Mouse (Mus musculus): ENCODE measurements around the gene Tlr12. TPM values are rescaled to one million over a fixed set of nuclear protein-coding genes. Genes with fewer than 3 reads are reported as not detected.
"Not testable (repeated sequence)": the region's sequence is repeated elsewhere in the genome, so short reads cannot be mapped to it uniquely, and the experiment has no call there.

The Tlr12 gene
- under 1 TPM; 0.10 to 0.22 TPM for total RNA-seq (2021)

DNA sequence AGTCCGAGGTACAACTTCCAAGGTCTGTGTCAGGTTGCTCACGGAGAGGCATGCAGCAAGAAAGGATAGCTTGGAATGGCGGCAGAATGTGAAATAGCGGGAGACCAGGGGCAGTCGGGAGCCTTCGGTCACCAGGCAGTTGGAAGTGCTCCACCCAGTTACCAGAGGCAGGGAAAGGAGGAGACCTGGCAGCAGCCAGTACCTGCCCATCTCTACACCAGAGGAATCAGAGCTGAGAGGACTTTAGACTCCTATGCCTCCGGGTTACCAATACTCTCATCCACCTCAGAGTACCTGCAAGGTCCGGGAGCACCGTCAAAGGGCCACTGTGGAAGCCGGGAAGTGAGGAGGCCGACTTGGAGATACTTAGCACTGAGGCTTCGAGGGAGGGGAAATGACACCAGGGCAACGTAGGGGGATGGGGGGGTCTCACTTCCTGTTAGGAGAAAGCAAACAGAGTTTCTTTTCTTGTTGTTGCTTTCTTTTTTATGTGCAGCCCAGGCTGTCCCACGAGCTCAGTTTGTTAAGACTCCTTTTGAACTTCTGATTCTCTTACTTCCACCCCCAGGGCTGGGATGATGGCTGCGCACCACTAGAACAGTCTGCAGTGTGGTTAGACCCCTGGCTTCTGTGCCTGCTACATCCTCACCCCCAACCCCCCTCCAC, at the start of gene Tlr12:
Gene Tlr12, minus strand, starts transcription at position 374 of the 666 bp plus-strand sequence.
- intact Hi-C loops (cut with DNase I), result no loop called here
- DNase-seq, result no peak

DNA sequence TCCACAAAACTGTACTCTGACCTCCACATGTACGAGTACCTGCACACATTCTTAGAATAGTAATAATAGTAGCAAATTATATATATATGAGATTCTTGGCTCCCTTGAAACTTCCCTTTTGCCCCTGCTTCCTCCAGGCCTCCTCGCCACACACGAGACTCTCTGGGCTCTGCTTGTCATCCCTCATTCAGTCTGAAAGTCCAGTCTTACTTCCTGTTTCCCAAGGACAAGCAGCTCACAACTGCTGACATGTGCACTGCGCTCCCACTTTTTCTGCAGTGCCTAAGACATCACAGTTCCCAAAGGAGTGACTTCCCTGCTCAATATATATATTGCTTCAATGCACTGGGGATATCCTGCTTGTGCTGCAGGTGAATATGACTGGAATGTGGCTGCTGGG, 48.8 kb upstream of the Tlr12 start:
- DNase-seq; intact Hi-C loops (cut with DNase I): not testable (repeated sequence)

DNA sequence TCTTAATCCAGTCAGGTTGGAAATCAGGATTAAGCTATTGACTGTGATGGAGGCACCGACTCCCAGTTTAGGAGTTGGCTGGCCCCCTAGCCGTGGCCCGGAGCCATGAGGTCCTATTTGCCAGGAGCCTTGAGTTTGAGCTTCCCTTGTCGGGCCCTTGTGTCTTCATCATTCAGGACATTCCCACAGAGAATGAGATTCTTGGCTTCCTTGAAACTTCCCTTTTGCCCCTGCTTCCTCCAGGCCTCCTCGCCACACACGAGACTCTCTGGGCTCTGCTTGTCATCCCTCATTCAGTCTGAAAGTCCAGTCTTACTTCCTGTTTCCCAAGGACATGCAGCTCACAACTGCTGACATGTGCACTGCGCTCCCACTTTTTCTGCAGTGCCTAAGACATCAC, 47.9 kb upstream of the Tlr12 start:
- peak; percentile 5 to 25 for DNase-seq
- intact Hi-C loops (cut with DNase I), result not testable (repeated sequence)

DNA sequence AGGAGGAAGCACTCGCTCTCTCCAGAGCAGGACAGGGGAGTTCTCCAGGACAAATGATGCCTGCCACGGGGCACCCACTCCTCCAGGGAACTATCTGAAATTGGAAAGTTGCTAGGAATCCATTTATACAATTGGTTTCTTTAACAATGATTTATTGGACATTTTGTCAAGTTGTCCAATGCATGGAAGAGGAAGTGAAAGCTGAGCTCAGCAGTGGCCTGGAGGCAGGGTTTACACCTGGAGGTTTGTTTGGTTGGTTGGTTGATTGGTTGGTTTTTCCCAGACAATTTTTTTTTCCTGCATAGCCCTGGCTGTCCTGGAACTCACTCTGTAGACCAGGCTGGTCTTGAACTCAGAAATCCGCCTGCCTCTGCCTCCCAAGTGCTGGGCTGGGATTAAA, 45.6 kb upstream of the Tlr12 start:
- no peak for DNase-seq
- intact Hi-C loops (cut with DNase I), result no loop called here

DNA sequence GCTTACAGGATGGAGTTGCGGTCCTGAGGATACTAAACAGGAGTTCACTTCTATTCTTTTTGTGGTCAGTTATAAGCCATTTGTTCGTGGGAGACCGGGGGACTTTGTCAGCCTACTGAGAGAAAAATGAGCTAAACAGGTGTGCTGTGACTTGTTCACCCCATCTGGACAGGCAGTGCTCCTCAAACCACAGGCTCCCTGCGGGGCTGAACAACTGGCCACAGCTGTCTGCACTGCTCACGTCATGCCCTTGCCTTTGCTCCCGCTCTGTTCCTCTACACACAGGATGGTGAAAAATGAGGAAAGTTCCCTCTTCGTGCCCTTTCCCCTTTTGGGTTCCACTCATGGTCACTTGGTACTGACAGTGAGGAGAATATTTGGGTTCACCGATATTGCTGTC, 42.6 kb upstream of the Tlr12 start:
- intact Hi-C loops (cut with DNase I), result no loop called here
- DNase-seq, result no peak

DNA sequence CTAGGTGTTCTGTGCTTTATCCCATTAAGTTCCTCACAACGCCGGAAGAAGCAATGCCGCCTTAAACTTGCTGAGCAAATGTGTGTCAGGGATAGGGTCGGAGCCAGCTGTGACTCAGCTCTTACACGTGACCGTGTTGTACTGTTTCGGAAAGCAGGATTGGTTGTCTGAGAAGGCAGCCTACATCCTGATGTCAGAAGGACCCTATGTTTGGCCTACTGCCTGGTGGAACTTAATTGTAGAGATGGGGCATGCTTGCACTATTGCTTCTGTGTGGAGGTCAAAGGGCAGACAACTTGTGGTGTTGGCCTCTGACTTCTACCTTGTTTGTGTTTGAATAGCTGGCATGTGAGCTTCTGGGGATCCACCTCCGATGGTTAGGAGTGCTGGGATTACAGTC, 41.8 kb upstream of the Tlr12 start:
- DNase-seq, result no peak
- intact Hi-C loops (cut with DNase I), result no loop called here

DNA sequence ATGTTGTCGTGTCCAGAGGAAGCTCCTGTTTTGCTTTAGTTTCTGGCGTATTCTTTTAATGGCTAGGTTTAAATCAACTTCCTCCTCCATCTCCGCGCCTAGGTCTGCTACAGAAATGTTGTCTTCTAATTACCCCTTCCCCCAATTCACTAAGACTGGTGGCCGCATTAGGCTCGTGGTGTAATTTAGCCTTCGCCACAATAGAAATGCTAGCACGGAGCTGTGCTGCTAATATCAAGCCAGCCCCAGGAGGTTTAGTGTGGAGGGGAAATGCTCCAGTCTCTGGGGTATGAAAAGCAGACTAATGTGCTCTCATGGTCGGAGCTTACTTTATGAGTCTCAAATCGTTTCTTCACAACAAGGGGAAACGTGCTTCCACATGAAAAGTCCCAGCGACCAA, 37.0 kb upstream of the Tlr12 start:
- intact Hi-C loops (cut with DNase I), result no loop called here
- peak in 1 of 2 experiments; percentile 16 for DNase-seq

DNA sequence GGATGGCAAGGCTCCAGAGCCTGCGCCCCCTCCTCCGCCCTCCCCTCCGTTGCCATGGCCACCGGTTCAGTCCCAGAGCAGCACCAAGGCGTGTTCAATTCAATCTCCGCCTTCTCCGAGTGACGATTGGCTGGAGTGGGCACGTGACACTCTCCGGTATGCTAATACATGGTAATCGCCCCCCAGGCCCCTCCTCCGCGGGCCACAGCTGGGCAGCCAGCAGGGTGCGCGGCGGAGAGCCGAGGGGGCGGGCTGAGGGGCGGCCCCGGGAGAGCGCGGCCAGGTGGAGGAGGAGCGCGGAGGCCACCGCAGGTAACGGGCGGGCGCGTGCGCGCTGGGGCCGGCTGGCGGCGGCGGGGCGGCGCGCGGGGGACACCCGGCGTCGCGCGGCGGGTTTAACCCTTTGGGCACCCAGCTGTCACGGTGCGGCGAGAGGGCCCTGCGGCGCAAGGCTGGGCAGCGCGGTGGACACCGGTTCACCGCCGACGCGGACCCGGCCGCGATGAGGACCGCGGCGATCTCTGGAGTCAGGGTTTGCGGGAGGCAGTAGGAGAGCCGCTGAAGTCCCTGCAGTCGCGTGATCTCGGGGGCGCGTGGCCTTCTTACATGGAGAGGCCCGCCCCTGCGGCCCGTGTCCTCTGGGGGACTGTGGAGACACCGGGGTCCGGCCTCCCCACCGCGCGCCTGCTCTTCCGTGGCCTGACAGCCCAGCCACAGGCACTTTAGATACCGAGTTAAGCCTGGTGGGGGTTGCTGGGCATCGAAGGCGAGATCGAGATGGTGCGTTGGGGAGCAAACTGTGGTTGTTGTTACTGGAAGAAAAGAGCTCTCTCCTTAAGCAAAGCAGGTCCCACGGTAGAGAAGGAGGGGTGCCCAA, 36.3 kb upstream of the Tlr12 start, which contains the start of gene Phc2:
Gene Phc2, plus strand, starts transcription at position 198 of the 877 bp plus-strand sequence.
- peak; percentile 91 to 93 for DNase-seq
- intact Hi-C loops (cut with DNase I), result no loop called here

DNA sequence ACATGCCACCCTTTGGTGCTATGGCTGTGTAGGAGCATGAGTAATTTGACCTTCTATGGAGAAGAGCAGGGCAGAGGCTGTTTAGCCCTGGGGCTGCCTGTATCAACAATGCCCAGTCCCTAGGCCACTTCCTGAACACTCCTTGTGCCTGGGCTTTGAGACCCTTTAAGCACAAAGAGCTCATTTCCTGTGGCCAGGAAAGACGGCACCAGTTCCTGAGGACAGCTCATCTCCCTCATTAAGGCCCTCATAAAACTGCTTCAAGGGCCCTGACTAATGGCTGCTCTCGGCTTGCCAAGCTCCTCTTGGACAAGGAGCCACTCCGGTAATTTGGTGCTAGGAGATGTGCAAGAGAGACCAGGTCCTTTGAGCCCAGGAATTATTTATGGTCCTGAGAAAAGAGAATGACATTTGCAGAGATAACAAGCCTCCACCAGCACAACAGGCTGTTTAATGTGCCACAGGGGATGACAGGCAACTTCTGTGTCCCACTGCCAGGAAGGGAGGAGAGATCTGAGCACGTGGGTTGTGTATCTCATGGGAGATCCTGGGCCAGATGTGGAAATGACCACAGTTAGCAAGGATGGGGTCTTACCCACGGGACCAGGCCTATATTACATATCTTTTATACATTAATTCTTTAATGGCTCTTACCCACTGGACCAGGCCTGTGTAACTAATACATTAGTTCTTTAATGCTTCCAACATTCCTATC, 34.3 kb upstream of the Tlr12 start:
- no peak for DNase-seq
- intact Hi-C loops (cut with DNase I), result no loop called here

DNA sequence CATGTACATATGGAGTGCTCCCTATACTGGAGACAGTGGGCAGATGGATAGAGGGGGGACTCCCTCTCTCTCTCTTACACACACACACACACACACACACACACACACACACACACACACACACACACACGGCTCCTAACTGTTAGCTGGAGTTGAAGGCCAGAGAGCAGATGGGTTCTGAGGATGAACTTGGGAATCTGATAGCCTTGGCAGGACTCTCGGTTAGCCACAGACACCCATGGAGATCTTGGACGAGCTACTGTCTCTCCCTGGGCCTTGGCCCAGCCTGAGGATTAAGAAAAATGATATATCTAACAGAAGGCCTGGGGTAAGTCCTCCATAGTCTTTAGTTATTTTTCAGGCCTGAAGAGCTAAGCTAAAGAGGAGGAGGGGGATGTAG, 33.1 kb upstream of the Tlr12 start:
- no peak for DNase-seq
- intact Hi-C loops (cut with DNase I), result no loop called here

DNA sequence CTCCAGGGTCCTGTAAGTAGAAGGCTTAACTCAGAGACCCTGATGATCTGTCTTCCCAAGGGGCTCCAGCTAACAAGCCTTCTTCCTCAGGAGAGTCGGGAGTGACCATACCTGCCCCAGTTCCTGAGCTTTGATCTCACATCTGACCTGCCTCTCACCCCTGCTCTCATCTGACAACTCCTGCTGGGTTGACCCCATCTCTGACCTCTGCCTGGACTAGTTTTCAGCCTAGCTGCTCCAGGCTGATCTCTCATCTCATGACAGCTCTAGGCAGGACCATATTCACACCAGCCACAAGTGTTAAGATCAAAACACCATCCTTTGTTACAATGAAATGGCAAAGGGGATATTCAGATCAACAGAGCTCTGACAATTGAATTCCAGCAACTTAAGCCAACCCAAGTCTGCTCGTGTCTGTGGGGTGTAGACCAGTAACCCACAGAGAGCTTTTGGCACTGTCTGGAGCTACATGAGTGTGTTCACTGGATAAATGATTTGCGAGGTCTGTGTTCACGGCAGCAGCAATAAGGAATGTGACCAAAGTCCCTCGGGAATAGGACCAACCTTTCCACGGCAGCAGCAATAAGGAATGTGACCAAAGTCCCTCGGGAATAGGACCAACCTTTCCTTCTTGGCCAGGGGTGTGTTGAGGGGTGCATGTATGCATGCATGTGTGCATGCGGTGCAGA, 30.3 kb upstream of the Tlr12 start:
- DNase-seq, result no peak
- intact Hi-C loops (cut with DNase I), result no loop called here

DNA sequence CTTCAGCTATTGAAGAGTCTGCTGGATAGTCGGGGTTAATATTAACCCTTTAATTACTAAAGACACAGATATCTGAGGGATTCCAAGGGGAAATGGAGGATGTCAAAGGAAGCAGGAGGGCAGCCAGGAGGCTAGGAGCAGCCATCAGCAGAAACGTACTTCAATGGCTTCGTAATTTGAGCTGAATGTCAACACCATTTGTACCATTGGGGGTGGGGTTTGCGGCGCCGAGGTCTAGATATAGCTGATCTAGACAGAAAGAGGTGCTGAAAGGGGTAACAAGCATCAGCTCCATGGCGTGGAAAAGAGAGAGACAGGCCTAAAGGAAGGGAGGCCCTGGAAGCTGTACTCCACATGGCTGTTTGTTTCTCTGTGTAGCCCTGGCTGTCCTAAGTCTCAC, 28.3 kb upstream of the Tlr12 start:
- intact Hi-C loops (cut with DNase I), result no loop called here
- no peak for DNase-seq

DNA sequence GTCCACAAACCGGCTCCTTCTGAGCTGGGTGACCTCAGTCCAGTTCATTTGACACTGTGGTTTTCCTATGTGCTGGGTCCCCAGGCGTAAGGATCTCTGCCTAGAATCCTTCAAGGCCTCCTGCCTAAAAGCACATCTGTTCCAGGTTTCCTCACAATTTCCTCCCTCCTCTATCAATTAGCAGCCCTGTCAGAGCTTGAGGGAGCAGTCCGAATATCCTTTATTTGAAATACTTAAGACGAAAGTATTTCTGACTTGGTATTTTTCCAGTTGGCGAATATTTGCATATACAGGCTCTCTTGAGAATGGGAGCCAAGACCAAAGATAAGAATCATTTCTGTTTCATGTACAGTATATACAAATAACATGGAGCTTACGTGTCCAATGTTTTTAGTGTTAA, 27.5 kb upstream of the Tlr12 start:
- no peak for DNase-seq
- intact Hi-C loops (cut with DNase I), result no loop called here

DNA sequence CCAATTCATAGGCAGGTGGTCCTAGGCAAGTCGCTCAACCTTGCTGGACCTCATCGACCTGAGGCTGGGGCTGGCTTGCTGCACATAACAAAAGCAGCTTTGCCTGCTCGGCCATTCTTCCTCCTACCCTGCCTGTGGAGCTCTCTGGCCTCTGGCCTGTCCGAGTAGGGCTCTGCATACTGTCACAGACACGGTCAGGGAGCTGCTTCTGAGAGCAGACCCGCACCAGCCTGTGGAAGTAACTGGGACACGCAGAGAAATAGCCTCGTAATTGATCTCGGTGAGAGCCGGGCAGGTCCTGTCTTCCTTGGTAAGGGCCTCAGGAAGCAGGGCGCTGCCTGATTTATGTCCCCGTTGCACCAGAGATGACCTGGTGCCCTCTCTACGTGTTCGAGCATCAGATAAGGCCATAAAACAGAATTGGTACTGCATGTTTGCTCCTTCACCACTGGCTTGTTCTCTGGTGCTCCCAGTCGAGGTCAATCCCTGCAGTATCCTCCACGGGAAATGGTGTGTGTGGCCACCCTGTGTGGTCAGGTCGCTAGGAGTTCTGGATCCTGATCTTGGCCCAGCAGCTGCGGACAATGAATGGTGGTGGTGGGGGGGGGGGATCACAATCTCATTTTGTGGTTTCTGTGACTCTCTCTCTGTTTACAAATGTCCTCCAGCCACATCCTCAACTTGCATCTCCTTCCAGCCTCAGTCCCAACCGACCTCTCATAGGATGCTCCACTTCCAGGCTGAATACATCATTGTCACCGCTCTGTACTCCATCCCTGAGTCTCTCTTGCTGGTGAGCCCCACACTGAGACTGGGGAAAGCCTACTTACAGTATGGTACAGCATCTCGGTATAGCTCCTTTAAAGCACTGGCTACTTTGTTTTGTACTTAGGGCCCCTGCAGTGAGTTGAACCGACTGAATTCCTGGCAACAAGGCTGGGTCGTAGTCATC, 23.6 kb upstream of the Tlr12 start:
- DNase-seq, result no peak
- intact Hi-C loops (cut with DNase I), result no loop called here

DNA sequence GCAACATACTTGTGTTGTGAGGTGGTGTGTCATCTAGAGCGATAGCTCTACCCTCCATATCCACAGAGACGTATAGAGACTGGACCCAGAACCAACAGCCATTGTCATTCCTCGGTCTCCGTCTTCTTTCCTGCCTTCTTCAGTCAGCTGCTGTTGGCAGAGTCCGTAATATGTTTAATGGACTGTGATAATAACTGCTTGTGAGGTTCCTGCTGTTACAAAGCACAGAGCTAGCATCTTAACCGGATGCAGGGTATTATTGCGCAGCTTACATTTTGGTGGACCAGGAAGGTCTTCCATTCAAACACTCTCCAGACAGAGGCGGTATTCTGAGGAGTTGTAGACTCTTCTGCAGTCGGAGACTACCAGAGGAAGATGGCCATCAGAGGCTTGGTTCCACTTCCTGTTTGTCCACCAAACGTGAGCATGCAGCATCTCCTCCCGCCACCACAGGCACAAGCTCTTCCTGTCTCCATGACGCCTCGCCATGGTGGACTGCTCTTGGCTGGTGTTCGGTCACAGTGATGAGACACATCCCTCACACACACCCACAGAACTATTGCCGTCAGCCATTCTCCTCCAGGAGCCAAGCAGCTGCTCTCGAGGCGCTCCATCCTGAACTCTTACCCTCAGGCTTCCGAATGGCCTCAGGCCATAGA, 20.0 kb upstream of the Tlr12 start:
- intact Hi-C loops (cut with DNase I), result no loop called here

DNA sequence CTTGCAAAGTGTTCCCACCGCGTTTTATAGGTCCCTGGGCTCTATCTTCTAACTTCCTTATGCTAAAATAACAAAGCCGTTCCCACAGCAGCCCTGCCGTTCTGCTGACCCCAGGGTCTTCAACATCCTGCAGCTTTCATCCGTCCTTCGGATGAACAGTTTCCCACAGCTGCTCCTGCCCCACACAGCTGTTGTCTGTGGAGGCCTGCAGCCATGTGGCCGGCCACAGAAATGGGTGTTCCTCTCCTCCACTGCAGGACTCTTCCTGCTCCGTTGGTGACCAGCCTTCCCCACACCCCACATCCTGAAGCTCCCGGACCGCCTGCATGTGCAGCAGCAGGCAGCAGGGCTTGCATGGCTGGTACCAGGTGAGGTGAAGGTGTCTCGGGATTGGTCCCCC, 18.8 kb upstream of the Tlr12 start:
- intact Hi-C loops (cut with DNase I), result no loop called here
- peak; percentile 21 to 36 for DNase-seq

More for the DNA sequence above, 20.0 kb upstream of the Tlr12 start:
- no peak for DNase-seq

DNA sequence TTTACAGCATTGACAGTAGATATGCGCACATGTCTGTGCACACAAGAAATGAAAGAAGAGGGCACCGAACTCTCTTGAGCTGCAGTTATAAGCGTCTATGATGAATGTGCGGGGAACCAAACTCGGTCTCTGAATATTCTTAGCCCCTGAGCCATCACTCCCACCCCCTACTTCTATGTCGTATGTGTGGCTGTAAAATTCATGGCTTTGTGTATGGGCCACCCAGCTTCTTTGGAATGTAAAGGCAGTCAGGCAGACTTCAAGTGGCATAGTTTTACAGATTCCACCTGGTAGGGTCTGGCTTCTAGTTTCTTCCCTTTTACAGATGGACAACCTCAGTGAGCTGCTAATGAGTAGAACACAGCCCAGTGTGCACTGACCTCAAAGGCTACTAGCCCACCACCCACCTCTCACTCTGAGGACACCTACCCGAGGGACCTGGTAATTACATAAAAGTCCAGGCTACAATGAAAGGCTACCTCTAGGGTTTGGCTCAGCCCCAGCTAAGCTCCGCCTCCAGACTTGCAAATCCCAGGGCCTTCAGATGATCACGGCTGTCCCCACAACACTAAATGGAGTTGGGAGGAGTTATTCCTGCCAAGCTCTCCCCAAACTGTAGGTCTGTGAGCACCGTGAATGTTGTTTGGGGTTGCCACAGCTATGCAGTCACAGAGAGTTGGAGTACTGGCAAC, 17.6 kb upstream of the Tlr12 start:
- no peak for DNase-seq
- intact Hi-C loops (cut with DNase I), result no loop called here

DNA sequence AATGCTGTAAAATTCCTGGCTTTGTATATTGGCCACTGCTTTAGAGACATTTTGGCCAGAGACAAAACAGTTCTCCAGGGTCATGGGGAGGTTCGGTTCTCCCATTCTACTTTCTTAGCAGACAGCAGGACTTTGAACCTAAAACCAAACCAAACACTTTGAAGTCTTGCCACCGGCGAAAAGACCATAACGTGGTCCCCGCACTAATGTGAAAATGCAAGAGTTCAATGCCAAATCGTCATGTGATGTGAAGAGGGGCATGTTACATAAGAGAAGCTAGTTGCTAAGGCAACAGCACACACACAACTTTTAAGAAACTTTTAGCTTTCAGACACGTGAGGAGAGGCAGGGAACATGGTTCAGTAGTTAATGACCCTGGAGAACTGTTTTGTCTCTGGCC, 17.0 kb upstream of the Tlr12 start:
- DNase-seq, result no peak
- intact Hi-C loops (cut with DNase I), result no loop called here

DNA sequence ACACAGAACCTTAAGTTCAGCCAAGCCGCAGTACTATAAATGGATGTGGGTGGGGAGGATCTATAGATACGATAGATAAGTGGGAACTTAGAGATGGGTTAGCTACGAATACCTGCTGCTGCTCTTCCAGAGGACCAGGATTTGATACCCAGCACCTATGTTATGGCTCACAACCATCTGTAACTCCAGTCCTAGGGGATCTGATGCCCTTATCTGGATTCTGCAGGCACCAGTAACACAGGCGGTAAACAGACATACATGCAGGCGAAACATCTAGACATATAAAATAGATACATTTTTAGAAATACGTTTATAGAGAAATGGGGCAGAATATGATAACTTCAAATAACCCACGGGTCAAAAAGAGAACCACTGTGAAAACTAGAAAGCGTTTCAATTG, 2.7 kb upstream of the Tlr12 start:
- intact Hi-C loops (cut with DNase I), result no loop called here
- DNase-seq, result no peak
